ENCODE assay signal across 21 mouse cellular contexts in the genomic region with DNA sequence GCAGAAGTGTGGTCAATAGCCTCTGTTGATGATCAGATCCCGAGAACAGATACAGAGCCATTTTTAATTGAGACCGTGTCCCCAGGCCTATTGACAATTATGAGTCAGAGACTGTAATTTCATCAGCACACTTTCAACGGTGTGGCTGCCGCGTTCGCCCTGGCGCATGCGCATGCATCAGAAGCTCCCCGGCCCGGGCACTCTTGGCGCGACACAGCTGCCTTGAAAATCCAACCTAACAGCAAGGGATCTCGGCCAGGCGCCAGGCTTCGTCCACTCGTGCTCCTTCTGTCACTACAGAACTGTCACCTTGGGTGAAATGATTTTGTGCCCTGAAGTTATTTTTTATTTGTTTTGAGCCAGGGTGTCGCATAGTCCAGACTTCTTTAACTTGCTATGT.
"Had no signal": no experiment of that assay in that cellular context is flagged by ENCODE, and none has a peak within 500 bp of the region (broad histone marks: within the 10 kb centered on the region; RNA-seq: fewer than 3 reads in every experiment).

No protein-coding gene starts in this region.

- H3K4me3 ChIP-seq: limb, embryonic 10.5 days; limb, embryonic 13.5 days; liver, embryonic 12.5 days; liver, embryonic 15.5 days; lung, embryonic 15.5 days; megakaryocyte, embryonic 14.5 days; midbrain, embryonic 10.5 days; midbrain, embryonic 13.5 days; myocyte; neural tube, embryonic 13.5 days had no signal

- H3K4me2 ChIP-seq: limb, embryonic 13.5 days; liver, embryonic 12.5 days; liver, embryonic 15.5 days; lung, embryonic 15.5 days; midbrain, embryonic 13.5 days; neural tube, embryonic 13.5 days had no signal

- H3K9me3 ChIP-seq: limb, embryonic 10.5 days; limb, embryonic 13.5 days; liver, embryonic 12.5 days; liver, embryonic 15.5 days; lung, embryonic 15.5 days; megakaryocyte, embryonic 14.5 days; midbrain, embryonic 10.5 days; midbrain, embryonic 13.5 days; neural tube, embryonic 13.5 days had no signal

- H3K4me1 ChIP-seq: limb, embryonic 10.5 days; limb, embryonic 13.5 days; liver, embryonic 12.5 days; liver, embryonic 15.5 days; lung, embryonic 15.5 days; midbrain, embryonic 10.5 days; midbrain, embryonic 13.5 days; neural tube, embryonic 13.5 days had no signal

- H3K27me3 ChIP-seq: limb, embryonic 13.5 days; liver, embryonic 12.5 days; liver, embryonic 15.5 days; lung, embryonic 15.5 days; midbrain, embryonic 13.5 days; neural tube, embryonic 13.5 days had no signal

- H3K36me3 ChIP-seq: limb, embryonic 10.5 days; limb, embryonic 13.5 days; liver, embryonic 12.5 days; liver, embryonic 15.5 days; lung, embryonic 15.5 days; midbrain, embryonic 10.5 days; midbrain, embryonic 13.5 days; neural tube, embryonic 13.5 days had no signal

- ATAC-seq: liver, embryonic 12.5 days; midbrain, embryonic 13.5 days; midbrain, embryonic 16.5 days had no signal

- H3K9ac ChIP-seq: limb, embryonic 13.5 days; liver, embryonic 12.5 days; liver, embryonic 15.5 days; lung, embryonic 15.5 days; midbrain, embryonic 13.5 days; neural tube, embryonic 13.5 days had no signal

- DNase-seq: kidney, postnatal 14 days; kidney, postnatal 4 days; liver; lung, adult 18-20 months; lung, postnatal 10 days; lung, postnatal 36 days; retina, postnatal 1 day; thymus, adult 2 months; thymus, postnatal 14 days; thymus, postnatal 4 days had no signal

- H3K27ac ChIP-seq: limb, embryonic 10.5 days; limb, embryonic 13.5 days; liver, embryonic 12.5 days; liver, embryonic 15.5 days; lung, embryonic 15.5 days; midbrain, embryonic 10.5 days; midbrain, embryonic 13.5 days; neural tube, embryonic 13.5 days had no signal
